Mouse (Mus musculus) cerebellum, adult 2 months (tissue): Measurements from ENCODE around the gene Gng3. TPM values are rescaled to one million over a fixed set of nuclear protein-coding genes. Genes with fewer than 3 reads are reported as not detected.
"Not testable (repeated sequence)": the region's sequence is repeated elsewhere in the genome, so short reads cannot be mapped to it uniquely, and the experiment has no call there.

Source experiments
- DNase-seq, 2 experiments: peaks; one replicate each; pipeline ENCODE4 v3.0.0; 2021
- H3K27ac ChIP-seq: fragments of 200-500 bp; 2 replicates; pipeline ENCODE4 v1.5.1; 2012; ENCODE audit warnings: low read length, control low read depth, inconsistent platforms; ENCODE audit not compliant: insufficient read depth
- H3K27me3 ChIP-seq: fragments of 200-500 bp; 2 replicates; pipeline ENCODE4 v1.6.1; 2012; ENCODE audit warnings: inconsistent platforms, mild to moderate bottlenecking, low read length, moderate library complexity; ENCODE audit not compliant: control insufficient read depth, insufficient read depth
- H3K4me1 ChIP-seq: fragments of 200-500 bp; 2 replicates; pipeline ENCODE4 v1.6.1; 2011; ENCODE audit warnings: low read length; ENCODE audit not compliant: control insufficient read depth, insufficient read depth
- H3K4me3 ChIP-seq: fragments of 200-500 bp; replicated peaks from 2 replicates; pipeline ENCODE3; 2011; ENCODE audit warnings: mild to moderate bottlenecking, low read depth, low read length, control low read depth; ENCODE audit not compliant: insufficient read depth
- CTCF ChIP-seq: fragments of 200-500 bp; IDR thresholded peaks from 2 replicates; pipeline ENCODE4 v1.5.1; 2011; ENCODE audit warnings: low read depth, mild to moderate bottlenecking, control low read depth, low read length, moderate library complexity, borderline replicate concordance; ENCODE audit not compliant: insufficient read depth
- POLR2A ChIP-seq: fragments of 200-500 bp; IDR thresholded peaks from 2 replicates; pipeline ENCODE4 v1.6.1; 2011; ENCODE audit warnings: low read length, control low read depth, borderline replicate concordance; ENCODE audit not compliant: insufficient read depth
- WGBS: fragments of 180-500 bp; shearing (Covaris S2); methylation state at CpG from one replicate; pipeline ENCODE4 v1.1.7; 2018; 5-methylcytosine and 5-hydroxymethylcytosine counted together
- polyA plus RNA-seq: library from polyadenylated mRNA; depleted of rRNA; stranded (reverse); fragments of >200 nt; gene quantifications from 2 replicates; pipeline ENCODE4 v1.2.3, GENCODE M21; 2012

The Gng3 gene
- polyA plus RNA-seq, 1 experiment, result 236 TPM

GRCm38 (mm10) chr19:8841012-8841411 lies 2.0 kb upstream of the Gng3 start:
- peak; percentile 35 to 36 for DNase-seq
- H3K27ac ChIP-seq, result peak overlapping the region; percentile 92
- TF ChIP-seq CTCF (no peak), POLR2A (no peak)
- no peaks in the 10 kb centered on the region for H3K4me1 ChIP-seq
- H3K27me3 ChIP-seq, result no peaks in the 10 kb centered on the region
- 46% methylated on average over 7 of the region's 7 CpGs for WGBS
- peak overlapping the region; percentile 78 for H3K4me3 ChIP-seq

- Histone ChIP-seq H3K4me1 (no peaks in the 10 kb centered on the region), H3K27ac (peak overlapping the region; percentile 92), H3K27me3 (no peaks in the 10 kb centered on the region), H3K4me3 (peak overlapping the region; percentile 78)
- peak; percentile 88 to 89 for DNase-seq
- WGBS, result 3% methylated on average over 29 of the region's 29 CpGs
- TF ChIP-seq CTCF, result no peak
- peak; percentile 45; the same call in 1 of the 2 replicates for TF ChIP-seq POLR2A
Observed at GRCm38 (mm10) chr19:8839908-8840791, 1.2 kb upstream of the Gng3 start.

GRCm38 (mm10) chr19:8838041-8838730 lies 808 bp downstream of the Gng3 start:
- Histone ChIP-seq H3K27ac (peak overlapping the region; percentile 92), H3K4me3 (peak overlapping the region; percentile 78), H3K27me3 (no peaks in the 10 kb centered on the region), H3K4me1 (no peaks in the 10 kb centered on the region)
- TF ChIP-seq POLR2A (no peak), CTCF (0 out of 2 replicates have a peak, but pooled peaks have one; percentile 0)
- 3% methylated on average over 15 of the region's 15 CpGs for WGBS
- peak; percentile 68 to 70 for DNase-seq

- H3K4me3 ChIP-seq, result peak within 1 kb of the TSS; percentile 78
- H3K27me3 ChIP-seq, result no peaks in the 10 kb centered on the region
- DNase-seq, result peak; percentile 87 to 90
- H3K4me1 ChIP-seq, result no peaks in the 10 kb centered on the region
- peak within 1 kb of the TSS; percentile 92 for H3K27ac ChIP-seq
- WGBS, result under 1% methylated on average over 38 of the region's 38 CpGs
- TF ChIP-seq CTCF (peak; percentile 39; the same call in 1 of the 2 replicates), POLR2A (peak; percentile 45)
Observed at GRCm38 (mm10) chr19:8837251-8837791, 1.7 kb downstream of the Gng3 start, which contains the start of gene Bscl2. Gene Bscl2, plus strand, starts transcription at chr19:8837467.

- not testable (repeated sequence) for DNase-seq, H3K4me3 ChIP-seq, H3K27me3 ChIP-seq, H3K27ac ChIP-seq, H3K4me1 ChIP-seq
- WGBS, result 96% methylated on average over 10 of the region's 10 CpGs
Observed at GRCm38 (mm10) chr19:8836327-8836726, 2.7 kb downstream of the Gng3 start.

- Histone ChIP-seq H3K27me3 (no peaks in the 10 kb centered on the region), H3K4me3 (no peak overlapping the region), H3K27ac (no peak overlapping the region), H3K4me1 (0 out of 2 replicates have a peak, but pooled peaks cover 2% of the 10 kb centered on the region)
- TF ChIP-seq CTCF (no peak), POLR2A (no peak)
- WGBS, result 80% methylated on average over 4 of the region's 4 CpGs
- DNase-seq, result no peak
Observed at GRCm38 (mm10) chr19:8832971-8833370, 6.0 kb downstream of the Gng3 start.

GRCm38 (mm10) chr19:8831262-8831661 lies 7.7 kb downstream of the Gng3 start:
- TF ChIP-seq CTCF (no peak), POLR2A (no peak)
- 55% methylated on average over 11 of the region's 11 CpGs for WGBS
- DNase-seq, result no peak
- no peaks in the 10 kb centered on the region for H3K27me3 ChIP-seq
- no peak overlapping the region for H3K27ac ChIP-seq
- H3K4me1 ChIP-seq, result 0 out of 2 replicates have a peak, but pooled peaks cover 2% of the 10 kb centered on the region
- H3K4me3 ChIP-seq, result no peak overlapping the region
